Mouse (Mus musculus): ENCODE results near the gene Cpm. TPM values are rescaled to one million over a fixed set of nuclear protein-coding genes. Genes with fewer than 3 reads are reported as not detected.

Gene Cpm
- total and polyA plus RNA-seq, 3 experiments, result 0.04 to 0.31 (median 0.17) TPM

- no peak for DNase-seq (ENCODE audit: extremely low read depth)
- Histone ChIP-seq H3K79me2 (replicated peaks; ENCODE audit: control insufficient read depth, extremely low read depth, insufficient read depth, poor library complexity, severe bottlenecking) (no peaks in the 10 kb centered on the region), H3K4me2 (ENCODE audit: insufficient read depth, low read depth, poor library complexity, severe bottlenecking) (no peak overlapping the region), H3K4me3 (replicated peaks in 1 of 3; ENCODE audit: low read depth in 2 of 3, low read length in 2 of 3, poor library complexity in 1 of 3) (no peak overlapping the region), H3K9ac (ENCODE audit: insufficient read depth, low read depth) (no peak overlapping the region), H3K27ac (ENCODE audit: insufficient read depth, low read depth) (no peak overlapping the region), H3K27me3 (replicated peaks) (no peaks in the 10 kb centered on the region), H3K36me3 (replicated peaks in 1 of 2; ENCODE audit: control insufficient read depth in 1 of 2, insufficient read depth in 1 of 2, low read length in 1 of 2) (no peaks in the 10 kb centered on the region), H3K4me1 (ENCODE audit: control insufficient read depth in 1 of 2, insufficient read depth in 2 of 2) (peaks cover 8 to 16% of the 10 kb centered on the region in 2 experiments), H3K9me3 (replicated peaks; ENCODE audit: low read length) (no peaks in the 10 kb centered on the region)
- in situ Hi-C loops (cut with MboI; ENCODE audit: low pct_ligation_motif_present, low pct_unique_long_range_greater_than_20kb, low sequenced_read_pairs) (no loop called here), dilution Hi-C loops (cut with MboI; ENCODE audit: extremely low pct_ligation_motif_present, extremely low pct_unique_long_range_greater_than_20kb, low sequenced_read_pairs) (no loop called here)
- TF ChIP-seq E2F4 (IDR thresholded peaks at IDR 0.05; ENCODE audit: insufficient replicate concordance, low read depth, low read length) (no peak), RAD21 (IDR thresholded peaks at IDR 0.05; ENCODE audit: low read depth, low read length) (no peak), MAZ (IDR thresholded peaks at IDR 0.05; ENCODE audit: low read depth, low read length) (no peak)
These were observed 14.0 kb downstream of the Cpm start for GRCm38 (mm10) chr10:117643302-117643701.

- peaks cover 8 to 16% of the 10 kb centered on the region in 2 experiments for H3K4me1 ChIP-seq (ENCODE audit: control insufficient read depth in 1 of 2, insufficient read depth in 2 of 2)
- DNase-seq (ENCODE audit: extremely low read depth), result no peak
- dilution Hi-C loops (cut with MboI; ENCODE audit: extremely low pct_ligation_motif_present, extremely low pct_unique_long_range_greater_than_20kb, low sequenced_read_pairs) (no loop called here), in situ Hi-C loops (cut with MboI; ENCODE audit: low pct_ligation_motif_present, low pct_unique_long_range_greater_than_20kb, low sequenced_read_pairs) (no loop called here)
- no peak overlapping the region for H3K4me2 ChIP-seq (ENCODE audit: insufficient read depth, low read depth, poor library complexity, severe bottlenecking)
- no peak overlapping the region for H3K27ac ChIP-seq (ENCODE audit: insufficient read depth, low read depth)
- H3K4me3 ChIP-seq (replicated peaks in 1 of 3; ENCODE audit: low read depth in 2 of 3, low read length in 2 of 3, poor library complexity in 1 of 3), result no peak overlapping the region
- no peaks in the 10 kb centered on the region for H3K27me3 ChIP-seq (replicated peaks)
- no peak overlapping the region for H3K9ac ChIP-seq (ENCODE audit: insufficient read depth, low read depth)
- no peaks in the 10 kb centered on the region for H3K36me3 ChIP-seq (replicated peaks in 1 of 2; ENCODE audit: control insufficient read depth in 1 of 2, insufficient read depth in 1 of 2, low read length in 1 of 2)
- H3K79me2 ChIP-seq (replicated peaks; ENCODE audit: control insufficient read depth, extremely low read depth, insufficient read depth, poor library complexity, severe bottlenecking), result no peaks in the 10 kb centered on the region
- TF ChIP-seq NRF1 (IDR thresholded peaks at IDR 0.05; ENCODE audit: low read depth, low read length) (no peak), PAX5 (IDR thresholded peaks at IDR 0.05; ENCODE audit: low read length) (no peak), USF2 (conservative IDR thresholded peaks at IDR 0.05; ENCODE audit: low read depth, low read length) (no peak), IRF4 (IDR thresholded peaks at IDR 0.05; ENCODE audit: low read depth, low read length) (no peak), SIN3A (IDR thresholded peaks at IDR 0.05; ENCODE audit: low read length) (no peak), NELFE (IDR thresholded peaks at IDR 0.05; ENCODE audit: low read depth, low read length) (no peak), GABPA (IDR thresholded peaks at IDR 0.05; ENCODE audit: insufficient replicate concordance, low read depth, low read length) (no peak), CHD2 (IDR thresholded peaks at IDR 0.05; ENCODE audit: low read length) (no peak), MAX (IDR thresholded peaks at IDR 0.05; ENCODE audit: low read length) (no peak), MEF2A (IDR thresholded peaks at IDR 0.05; ENCODE audit: borderline replicate concordance, low read depth, low read length) (no peak), RCOR1 (conservative IDR thresholded peaks at IDR 0.05; ENCODE audit: low read depth, low read length) (no peak), EP300 (IDR thresholded peaks at IDR 0.05; ENCODE audit: low read length) (no peak), TBP (conservative IDR thresholded peaks at IDR 0.05; ENCODE audit: low read depth, low read length) (no peak)
- no peaks in the 10 kb centered on the region for H3K9me3 ChIP-seq (replicated peaks; ENCODE audit: low read length)
These were observed 14.6 kb downstream of the Cpm start for GRCm38 (mm10) chr10:117643711-117644428.
